Mouse (Mus musculus) myocyte (in vitro differentiated cells): ENCODE measurements around the gene Trim33.

Experiments used
- MYOG ChIP-seq, 3 experiments: IDR thresholded peaks; one replicate each; pipeline ENCODE4 v1.6.1; 2011; ENCODE audit warnings: control low read depth in 2 of 3, low read depth in 2 of 3, mild to moderate bottlenecking in 2 of 3; ENCODE audit not compliant: insufficient read length in 2 of 3, control insufficient read depth in 1 of 3, insufficient read depth in 1 of 3
- POLR2A ChIP-seq: IDR thresholded peaks from one replicate; pipeline ENCODE4 v1.6.1; 2011; ENCODE audit warnings: low read depth, mild to moderate bottlenecking, control low read depth, moderate library complexity; ENCODE audit not compliant: insufficient read length
- POLR2AphosphoS2 ChIP-seq: IDR thresholded peaks from one replicate; pipeline ENCODE4 v1.6.1; 2011; ENCODE audit warnings: low read depth, control low read depth; ENCODE audit not compliant: insufficient read length
- TCF3 ChIP-seq: IDR thresholded peaks from one replicate; pipeline ENCODE4 v1.6.1; 2011; ENCODE audit warnings: low read depth, control low read depth; ENCODE audit not compliant: insufficient read length

GRCm38 (mm10) chr3:103309252-103309651 is 30.2 kb downstream of the Trim33 start:
- TF ChIP-seq POLR2A (no peak), MYOG (IDR thresholded peaks at IDR 0.05; ENCODE audit: control insufficient read depth in 1 of 3, insufficient read depth in 1 of 3, insufficient read length in 2 of 3, low read depth in 2 of 3) (peak in 2 of 3 experiments; percentile 10 to 14), TCF3 (no peak), POLR2AphosphoS2 (no peak)
